Mouse (Mus musculus) heart, postnatal 10 days (tissue): Measurements from ENCODE around the gene 1520401A03Rik. TPM values are rescaled to one million over a fixed set of nuclear protein-coding genes. Genes with fewer than 3 reads are reported as not detected.
"Not testable (repeated sequence)": the region's sequence is repeated elsewhere in the genome, so short reads cannot be mapped to it uniquely, and the experiment has no call there.

ENCODE experiments used
- DNase-seq, 2 experiments: peaks; one replicate each; pipeline ENCODE4 v3.0.0; 2021
- intact Hi-C: fragments of 180-260 bp; cut with DNase I; formaldehyde crosslinking; loops from one replicate; pipeline ENCODE4 v1.15.1; 2025
- total RNA-seq, 2 experiments: library from RNA; stranded (reverse); gene quantifications; 2 replicates each; pipeline ENCODE4 v1.2.3; 2021

The 1520401A03Rik gene
- not detected for total RNA-seq

DNA sequence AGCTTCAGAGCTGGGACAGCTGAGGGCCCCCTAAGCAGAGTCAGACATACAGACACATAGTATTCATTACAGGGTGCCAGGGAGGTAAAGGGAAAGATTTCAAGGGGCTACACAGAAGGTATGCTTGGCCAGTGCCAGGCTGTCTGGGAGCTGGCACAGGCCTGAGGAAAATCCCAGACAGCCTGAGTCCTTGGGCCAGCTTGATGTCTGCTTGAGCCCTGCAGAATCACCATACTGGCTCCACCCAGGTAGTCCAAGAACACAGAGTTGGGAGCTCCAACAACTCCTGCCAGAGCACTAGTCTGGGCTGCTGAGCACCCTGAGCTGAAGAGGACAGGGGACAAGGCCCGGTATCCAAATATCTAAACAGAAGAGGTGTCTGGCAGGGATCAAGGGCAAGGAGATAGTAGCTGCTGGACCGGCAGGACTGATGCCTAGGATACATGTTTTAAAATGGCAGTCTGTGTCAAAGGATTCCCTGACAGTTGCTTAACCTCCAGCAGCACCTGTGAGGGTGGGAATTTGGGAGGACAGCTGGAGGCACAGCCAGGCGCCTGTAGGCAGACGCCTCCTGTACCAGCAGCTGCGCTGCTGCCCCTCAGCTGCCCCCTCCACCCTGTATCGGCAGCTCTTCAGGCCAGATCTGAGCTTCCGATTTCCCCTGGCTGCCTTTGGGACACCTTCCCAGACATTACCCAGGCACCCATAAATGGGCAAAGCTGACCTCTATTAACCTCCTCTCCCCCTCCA, at the start of gene 1520401A03Rik:
Gene 1520401A03Rik (minus strand): TSS at position 408 of the 750 bp plus-strand sequence.
- intact Hi-C loops = no loop called here

DNA sequence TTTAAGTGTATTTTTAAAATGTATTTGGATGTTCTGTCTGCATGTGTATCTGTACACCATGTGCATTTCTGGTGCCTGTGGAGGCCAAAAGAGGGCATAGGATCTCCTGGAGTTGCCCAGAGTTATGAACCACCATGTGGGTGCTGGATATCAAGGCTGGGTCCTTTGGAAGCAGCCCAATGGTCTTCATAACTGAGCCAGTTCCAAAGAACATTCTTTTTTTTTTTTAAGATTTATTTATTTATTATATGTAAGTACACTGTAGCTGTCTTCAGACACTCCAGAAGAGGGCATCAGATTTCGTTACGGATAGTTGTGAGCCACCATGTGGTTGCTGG, 49.6 kb upstream of the 1520401A03Rik start:
- intact Hi-C loops, DNase-seq: not testable (repeated sequence)

More for the DNA sequence above, at the start of gene 1520401A03Rik:
- no peak for DNase-seq

DNA sequence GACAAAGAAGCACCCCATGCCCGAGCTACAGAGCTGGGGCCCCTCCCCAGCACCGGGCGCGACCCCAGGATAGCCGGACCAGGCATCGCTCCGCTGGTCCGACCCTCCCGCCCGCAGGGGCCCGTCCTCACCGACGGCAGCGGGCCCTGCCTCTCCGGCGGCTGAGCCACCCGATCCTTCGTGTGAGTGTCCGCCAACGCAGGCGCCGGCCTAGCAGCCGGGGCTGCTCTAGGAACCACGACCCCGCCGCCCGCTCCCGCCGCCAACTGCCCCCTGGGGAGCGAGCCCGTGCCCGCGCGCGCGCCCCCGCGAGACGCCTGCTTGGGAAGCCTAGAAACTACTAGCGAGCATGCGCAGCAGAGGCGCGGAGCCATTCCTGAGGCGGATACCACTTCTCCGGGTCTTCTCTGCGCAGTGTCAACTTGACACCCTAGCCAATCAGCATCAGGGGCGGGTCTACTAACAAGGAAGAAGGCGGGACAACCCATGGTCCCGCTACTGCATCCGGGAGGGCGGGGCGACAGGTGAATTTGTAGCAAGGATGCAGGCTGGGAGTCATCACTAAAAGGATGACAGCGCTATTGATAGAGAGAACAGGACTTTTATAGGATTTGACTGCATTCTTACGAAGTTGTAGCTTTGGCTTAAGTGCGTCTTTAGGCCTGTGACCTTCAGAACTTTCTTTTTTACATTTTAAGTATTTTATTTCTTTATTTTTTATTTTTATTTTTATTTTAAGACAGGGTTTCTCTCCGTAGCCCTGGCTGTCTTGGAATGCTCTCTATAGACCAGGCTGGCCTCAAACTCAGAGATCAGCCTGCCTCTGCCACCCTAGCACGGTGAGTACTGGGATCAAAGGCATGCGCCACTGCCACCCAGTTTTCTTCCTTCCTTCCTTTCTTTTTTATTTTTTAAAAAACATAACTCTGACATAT, 49.0 kb upstream of the 1520401A03Rik start, which contains the start of gene Flywch1:
Gene Flywch1 (minus strand): TSS at position 319 of the 935 bp plus-strand sequence.
- intact Hi-C loops = loop anchor here (2.0 kb wide), 1 partner anchor 57 kb away; the partner anchor contains the start of gene Elob
- DNase-seq = peak; percentile 99

DNA sequence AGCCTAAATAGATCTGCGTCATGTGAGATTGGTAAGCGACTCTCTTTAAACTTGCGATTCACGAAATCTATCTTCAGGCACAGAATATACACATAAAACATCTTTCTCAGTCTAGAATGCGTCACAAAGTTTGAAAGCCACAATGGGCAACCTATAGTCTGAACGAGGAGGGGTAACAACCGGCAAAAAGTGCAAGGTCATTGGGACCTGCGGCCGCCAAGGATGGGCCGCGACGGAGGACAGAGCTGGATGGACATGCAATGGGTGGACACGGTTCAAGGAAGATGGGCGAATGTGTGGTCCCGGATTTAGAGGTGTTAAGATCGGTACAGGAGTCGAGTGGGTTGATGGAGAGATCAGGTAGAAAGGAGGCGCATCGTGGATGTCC, 48.3 kb upstream of the 1520401A03Rik start:
- DNase-seq = no peak
- intact Hi-C loops = loop anchor here (2.0 kb wide), 1 partner anchor 58 kb away; the partner anchor contains the start of gene Elob

DNA sequence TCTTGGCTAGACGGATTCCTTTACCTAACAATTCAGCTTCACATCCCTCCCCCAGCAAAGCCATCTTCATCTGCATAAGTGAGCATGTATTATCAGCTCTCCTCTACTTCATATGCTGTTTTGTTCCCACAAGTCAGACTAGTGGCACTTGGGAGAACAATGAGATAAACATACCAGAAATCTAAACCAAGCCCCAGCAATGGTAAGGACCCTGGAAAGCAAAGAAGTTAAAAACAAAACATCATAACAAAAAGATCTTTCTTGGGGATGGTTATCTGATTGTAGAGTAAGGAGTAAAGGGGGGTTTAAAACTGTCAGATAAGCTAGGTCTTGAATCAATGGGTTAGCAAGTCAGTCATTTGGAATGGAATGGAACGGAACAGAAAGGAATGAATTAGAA, 47.9 kb upstream of the 1520401A03Rik start:
- intact Hi-C loops = loop anchor here (2.0 kb wide), 1 partner anchor 58 kb away; the partner anchor contains the start of gene Elob
- DNase-seq = no peak

DNA sequence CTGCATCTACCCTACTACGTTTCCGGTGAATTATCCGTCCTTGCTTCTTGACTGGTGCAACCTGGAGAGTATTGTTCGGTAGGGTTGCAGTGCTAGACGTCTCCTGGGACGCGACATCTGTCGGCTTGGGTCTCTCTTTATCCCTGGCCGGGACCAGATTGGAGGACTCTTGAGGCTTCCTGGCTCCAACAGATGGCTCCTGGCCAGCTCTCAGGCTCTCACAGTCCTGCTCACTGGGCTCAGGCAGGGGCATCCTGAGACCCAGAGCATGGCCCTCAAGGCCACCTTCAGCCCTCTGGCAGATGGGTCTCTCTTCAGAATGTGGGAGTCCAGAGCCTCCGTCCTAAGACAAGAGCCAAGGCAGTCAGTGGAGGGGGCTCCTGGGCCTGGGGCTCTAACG, 40.4 kb upstream of the 1520401A03Rik start:
- no peak for DNase-seq
- intact Hi-C loops = no loop called here

DNA sequence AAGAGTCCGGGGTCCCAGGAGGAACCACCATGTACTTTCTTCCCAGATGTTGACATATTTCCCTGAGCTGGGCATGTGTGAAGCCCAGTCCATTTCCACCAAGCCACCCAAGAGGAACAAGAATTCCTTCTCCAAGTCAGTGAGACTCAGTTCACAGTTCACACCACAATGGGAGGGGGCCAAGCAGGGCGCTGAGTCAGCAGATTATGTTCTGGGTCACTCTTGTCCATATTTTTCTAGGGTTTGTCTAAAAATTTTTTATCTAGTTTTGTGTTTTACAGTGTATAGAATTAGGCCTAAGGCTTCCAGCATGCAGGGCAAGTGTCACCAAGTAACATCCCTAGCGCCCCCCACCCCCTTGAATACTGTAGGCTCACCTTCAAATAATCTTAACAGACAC, 38.6 kb upstream of the 1520401A03Rik start:
- intact Hi-C loops = no loop called here
- no peak for DNase-seq

DNA sequence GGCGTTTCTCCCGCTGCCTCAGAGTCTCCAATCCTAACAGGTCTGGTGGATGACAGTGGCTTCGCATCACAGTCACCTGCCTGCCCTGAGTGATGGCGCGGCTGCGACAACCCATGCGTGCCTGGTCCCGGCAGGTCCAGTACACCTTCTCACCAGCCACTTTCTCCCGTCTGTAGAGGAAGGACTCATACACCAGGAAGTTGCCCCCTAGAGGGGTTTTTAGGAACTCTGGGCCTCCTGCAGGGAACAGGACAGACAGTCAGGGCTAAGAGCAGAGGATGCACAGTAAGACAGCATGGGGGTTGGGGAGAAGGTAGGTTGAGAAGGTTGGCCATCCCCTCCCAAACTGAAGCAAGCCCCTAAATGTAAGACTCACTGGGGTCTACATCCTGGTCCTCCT, 37.6 kb upstream of the 1520401A03Rik start:
- DNase-seq = no peak
- intact Hi-C loops = no loop called here

DNA sequence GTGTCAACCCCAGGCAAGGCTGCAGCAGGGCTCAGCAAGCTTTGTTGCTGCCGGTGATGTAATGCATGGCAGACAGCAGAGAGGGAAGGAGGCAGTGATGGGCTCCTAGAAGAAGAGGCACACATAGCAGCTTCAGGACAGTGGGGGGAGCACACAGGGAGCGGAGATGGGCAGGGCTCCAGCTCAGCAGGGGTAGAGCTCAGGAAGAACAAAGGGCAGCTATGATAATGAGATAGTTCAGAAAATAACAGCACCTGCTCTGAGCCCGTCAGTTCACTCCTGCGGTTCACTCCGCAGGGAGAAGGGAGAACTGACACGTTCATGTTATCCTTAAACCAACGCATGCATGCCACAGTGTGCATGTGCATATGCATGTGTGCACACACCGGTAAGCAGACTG, 36.2 kb upstream of the 1520401A03Rik start:
- intact Hi-C loops = no loop called here
- no peak for DNase-seq

DNA sequence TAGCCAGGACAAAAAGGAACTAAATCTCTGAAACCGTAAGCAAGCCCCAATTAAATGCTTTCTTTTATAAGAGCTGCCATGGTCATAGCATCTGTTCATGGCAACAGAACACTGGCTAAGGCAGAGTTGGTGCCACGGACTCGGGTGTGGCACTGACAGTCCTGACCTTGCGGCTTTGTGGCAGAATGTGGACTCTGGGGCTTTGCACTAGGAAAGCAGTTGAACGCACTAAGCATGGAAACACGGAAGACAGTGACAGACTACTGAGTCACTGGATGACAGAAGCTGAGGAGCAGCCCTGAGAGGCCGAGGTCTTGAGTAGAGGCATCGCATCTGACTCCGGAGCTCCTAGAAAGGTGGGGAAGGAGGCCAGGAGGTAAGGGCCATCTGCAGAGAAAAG, 35.0 kb upstream of the 1520401A03Rik start:
- intact Hi-C loops = no loop called here
- no peak for DNase-seq

DNA sequence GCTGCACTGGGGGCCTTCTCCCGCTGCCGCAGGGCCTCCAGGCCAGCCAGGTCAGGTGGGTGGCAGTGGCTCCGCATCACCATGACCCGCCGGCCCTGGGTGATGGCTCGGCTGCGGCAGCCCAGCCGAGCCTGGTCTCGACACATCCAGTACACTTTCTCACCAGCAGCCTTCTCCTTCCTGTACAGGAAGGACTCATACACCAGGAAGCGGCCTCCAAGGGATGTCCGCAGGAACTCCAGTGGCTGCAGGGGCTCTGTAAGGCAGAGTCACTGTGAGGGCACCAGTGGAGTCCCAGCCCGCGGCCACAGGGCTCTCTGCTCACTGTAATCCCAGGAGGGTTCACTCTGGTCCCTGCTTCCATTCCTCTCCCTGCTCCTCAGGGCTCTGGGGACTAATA, 33.1 kb upstream of the 1520401A03Rik start:
- intact Hi-C loops = no loop called here
- DNase-seq = no peak

DNA sequence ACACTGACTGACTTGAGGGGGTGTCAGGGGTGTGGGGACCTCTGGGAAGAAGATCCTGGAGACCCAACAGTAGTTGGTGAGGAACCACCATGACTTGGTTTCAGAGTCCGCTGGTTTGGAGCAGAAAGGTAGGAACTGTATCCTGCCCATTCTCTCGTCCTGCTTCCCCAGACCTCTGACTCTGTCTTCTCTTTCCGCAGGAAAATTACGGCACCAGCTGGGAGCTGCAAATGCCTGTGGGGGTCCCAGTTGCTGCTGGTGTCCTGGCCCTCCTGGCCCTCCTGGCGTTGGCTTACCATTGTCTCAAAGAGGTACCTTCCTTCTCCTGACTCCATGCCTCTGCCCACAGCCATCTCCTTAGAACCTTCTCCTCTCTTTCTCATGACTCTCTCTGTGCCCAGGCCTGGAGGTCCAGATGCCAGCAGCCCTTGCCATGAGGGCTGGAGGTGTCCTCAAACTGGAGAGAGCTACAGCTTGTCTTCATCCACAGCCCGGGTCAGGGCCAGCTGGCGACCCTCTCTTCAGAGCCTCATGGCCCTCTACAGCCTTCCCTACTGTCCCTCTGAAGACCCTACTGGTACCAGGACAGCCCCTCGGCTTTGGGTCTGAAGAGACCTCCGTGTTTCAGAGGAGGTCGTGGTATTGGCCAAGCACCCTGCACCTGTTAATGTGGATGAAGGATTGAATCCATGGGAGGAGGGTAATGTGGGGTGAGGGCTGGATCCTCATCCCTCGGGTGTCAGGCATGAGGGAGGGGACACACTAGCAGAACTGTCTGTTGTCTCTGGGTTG, 27.0 kb upstream of the 1520401A03Rik start:
- DNase-seq = no peak
- intact Hi-C loops = loop anchor here (5.0 kb wide), 1 partner anchor 103 kb away; no protein-coding TSS in a partner anchor

DNA sequence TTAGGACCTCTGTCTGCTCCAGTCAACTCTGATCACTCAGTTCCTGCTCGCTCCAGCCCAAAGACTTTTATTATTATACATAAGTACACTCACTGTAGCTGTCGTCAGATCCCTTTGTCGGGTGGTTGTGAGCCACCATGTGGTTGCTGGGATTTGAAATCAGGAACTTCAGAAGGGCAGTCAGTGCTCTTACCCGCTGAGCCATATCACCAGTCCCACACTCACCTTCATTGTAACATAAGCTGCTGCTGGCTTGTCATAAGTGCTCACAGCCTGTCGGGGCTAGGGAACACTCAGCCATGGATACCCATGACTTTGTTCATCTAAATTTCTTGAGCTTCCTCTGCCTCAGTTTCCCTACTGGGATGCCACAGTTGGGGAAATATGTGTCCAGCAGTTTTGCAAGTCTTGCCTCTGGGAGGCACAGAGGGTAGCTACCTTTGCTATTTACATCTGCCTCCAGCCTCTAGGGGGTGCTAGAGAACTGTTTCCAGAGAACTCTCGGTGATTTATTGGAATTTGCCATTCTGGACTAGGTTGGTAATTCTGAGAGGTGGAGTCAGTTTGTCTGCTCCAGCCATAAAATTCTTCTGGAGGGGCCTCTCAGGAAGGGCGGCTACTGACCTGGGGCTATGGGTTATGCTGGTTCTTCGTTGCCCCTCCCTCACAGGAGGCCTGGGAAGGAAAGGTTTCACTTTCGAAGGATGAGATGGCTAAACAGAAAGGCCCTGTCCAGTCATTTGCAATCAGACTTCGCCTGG, 26.2 kb upstream of the 1520401A03Rik start:
- peak; percentile 82 to 89 for DNase-seq

DNA sequence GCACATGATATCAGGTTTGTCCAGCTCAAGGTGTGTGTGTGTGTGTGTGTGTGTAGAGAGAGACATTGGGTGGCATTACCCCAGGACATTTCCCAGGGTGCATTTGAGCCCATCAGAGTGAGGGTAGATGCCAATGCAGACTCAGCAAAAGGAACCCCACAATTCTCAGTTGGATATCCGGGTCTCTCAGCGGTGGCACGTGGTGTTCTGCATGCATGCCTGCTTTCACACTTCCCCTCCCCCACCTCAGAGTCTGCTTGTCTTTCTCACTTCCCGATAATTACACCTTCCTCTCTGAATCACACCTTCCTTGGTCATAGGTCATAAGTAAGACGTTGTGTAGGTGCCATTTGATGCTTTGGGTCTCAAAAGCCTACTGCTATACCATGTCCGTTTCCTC, 25.4 kb upstream of the 1520401A03Rik start:
- intact Hi-C loops = loop anchor here (5.0 kb wide), 1 partner anchor 104 kb away; no protein-coding TSS in a partner anchor
- no peak for DNase-seq

More for the DNA sequence above, 26.2 kb upstream of the 1520401A03Rik start:
- intact Hi-C loops = loop anchor here (5.0 kb wide), 1 partner anchor 103 kb away; no protein-coding TSS in a partner anchor

DNA sequence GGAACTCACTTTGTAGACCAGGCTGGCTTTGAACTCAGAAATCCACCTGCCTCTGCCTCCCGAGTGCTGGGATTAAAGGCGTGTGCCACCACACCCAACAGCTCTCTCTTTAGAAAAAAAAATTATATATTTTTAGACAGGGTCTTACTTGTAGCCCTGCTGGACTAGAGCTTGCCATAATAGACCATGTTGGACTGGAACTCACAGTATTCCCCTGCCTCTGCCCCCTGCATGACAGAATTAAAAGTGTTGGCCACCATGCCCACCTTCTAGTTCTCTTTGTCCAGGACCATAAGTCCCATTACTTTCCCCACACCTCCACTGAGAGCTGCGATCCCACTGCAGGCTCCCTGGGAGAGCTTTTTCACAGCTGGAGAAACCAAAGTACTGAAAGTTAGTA, 24.9 kb upstream of the 1520401A03Rik start:
- DNase-seq = no peak
- intact Hi-C loops = loop anchor here (5.0 kb wide), 1 partner anchor 105 kb away; no protein-coding TSS in a partner anchor

DNA sequence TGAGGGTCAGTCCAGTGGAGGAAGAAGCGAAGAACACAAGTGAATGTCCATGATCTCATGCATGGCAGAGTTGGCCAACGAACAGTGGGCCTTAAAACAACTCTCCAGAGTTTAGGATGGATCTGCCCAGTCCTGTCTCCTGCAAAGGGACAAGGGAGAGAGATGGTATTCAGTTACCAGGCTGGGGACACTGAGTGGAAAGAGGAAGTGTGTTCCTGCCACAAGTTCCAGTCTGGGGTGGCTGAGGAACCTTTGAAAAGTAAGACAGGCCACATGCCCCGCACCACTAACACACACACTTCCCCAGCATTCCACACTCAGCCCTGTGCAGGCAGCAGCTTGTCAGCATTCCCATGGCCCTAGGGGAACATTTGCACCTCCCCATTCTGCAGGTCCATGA, 24.2 kb upstream of the 1520401A03Rik start:
- DNase-seq = no peak
- intact Hi-C loops = loop anchor here (5.0 kb wide), 1 partner anchor 106 kb away; no protein-coding TSS in a partner anchor

DNA sequence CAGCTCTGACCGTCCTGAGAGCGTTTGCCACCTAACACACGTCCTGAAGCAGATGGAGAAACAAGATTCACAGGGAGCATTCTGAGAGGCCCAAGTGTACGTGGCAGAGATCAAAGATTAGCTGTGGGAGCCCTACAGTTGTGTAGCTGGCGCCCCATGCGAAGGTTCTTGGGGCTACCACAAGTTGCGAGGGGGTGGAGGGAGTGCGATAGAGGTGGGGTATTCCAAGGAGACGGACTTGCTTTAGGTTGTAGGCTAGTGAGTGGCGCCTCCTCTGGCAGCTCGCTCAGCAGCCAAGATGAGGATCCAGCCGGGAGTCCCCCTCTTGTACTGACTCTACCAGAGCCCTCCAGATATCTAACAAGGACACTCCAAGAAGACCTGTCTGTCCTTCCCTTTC, 23.7 kb upstream of the 1520401A03Rik start:
- intact Hi-C loops = loop anchor here (5.0 kb wide), 1 partner anchor 106 kb away; no protein-coding TSS in a partner anchor
- DNase-seq = no peak

DNA sequence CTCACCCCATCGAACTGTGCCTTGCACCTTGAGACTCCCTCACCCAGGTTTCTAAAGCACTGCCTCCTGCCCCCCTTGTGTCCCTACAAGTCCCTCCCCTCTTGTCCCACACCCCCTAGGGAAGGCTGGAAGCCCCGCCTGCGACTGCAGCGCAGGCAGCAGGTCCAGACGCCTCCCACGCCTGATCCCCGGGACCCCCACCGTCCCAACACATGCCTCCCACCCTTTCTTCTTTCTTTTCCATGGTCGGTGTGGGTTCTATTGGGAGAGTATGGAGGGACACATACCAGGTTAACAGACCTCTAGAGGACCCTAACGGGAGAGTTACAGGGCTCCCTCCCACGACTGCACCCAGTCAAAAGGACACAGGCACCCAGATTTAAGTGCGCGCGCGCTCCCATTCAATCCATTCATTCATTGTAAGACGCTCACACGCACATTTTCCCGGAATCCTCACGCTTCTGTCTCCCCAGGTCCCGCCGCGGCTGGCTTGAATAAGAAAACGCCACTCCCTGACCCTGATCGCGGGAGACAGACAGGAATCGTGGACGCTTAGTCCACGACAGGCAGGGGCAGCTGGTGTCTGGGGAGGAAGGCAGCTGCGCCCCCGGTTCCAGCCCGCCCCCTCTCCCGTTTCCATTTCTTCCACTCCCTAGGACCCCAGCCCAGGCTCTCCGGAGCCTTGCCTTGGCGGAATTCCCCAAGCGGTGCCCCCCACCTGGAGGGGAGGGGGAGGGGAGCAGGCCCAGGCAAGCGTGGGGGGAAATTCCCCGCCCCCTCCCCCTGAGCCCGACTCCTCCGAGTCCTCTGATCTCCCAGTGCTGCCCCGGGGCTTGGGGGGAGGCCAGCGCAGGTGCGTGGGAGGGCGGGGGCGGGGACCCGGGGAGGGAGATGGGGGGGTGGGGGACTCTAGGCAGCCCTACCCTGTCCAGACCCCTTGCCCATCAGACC, 23.0 kb upstream of the 1520401A03Rik start, which contains the start of gene Kremen2:
Gene Kremen2 (minus strand): TSS at position 533 of the 951 bp plus-strand sequence.
- no peak for DNase-seq
- intact Hi-C loops = loop anchor here (5.0 kb wide), 1 partner anchor 107 kb away; no protein-coding TSS in a partner anchor
